Mouse (Mus musculus): Measurements from ENCODE around the gene Wfdc9.
"Not testable (repeated sequence)": the region's sequence is repeated elsewhere in the genome, so short reads cannot be mapped to it uniquely, and the experiment has no call there.

The Wfdc9 gene

GRCm38 (mm10) chr2:164615386-164615785, 41.0 kb downstream of the Wfdc9 start:
- DNase-seq, result no peak

- DNase-seq, result not testable (repeated sequence)
Measured at GRCm38 (mm10) chr2:164613471-164613870, 42.9 kb downstream of the Wfdc9 start, which contains the start of the genes Wfdc6b and Wfdc8. Gene Wfdc6b (plus strand): TSS chr2:164613522. Gene Wfdc8 (minus strand): TSS chr2:164613626.

DNA sequence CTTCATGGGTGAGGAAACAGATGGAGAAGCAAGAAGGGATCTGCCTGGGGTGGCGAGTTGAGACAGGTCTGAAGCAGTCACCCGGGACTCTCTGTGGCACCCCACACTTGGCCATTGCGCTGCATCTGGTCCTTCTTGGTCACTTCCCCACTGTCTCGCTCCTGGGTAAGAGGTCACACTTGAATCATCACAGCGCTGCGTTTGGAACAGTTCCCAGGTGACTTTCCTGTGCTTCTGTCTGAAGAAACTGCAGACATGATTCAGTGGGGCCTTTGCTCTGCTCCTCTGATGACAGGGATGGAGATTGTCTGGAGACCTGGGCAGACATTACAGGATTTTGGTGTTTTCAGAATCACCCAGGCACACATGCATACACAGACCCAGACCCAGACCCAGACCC, 47.6 kb downstream of the Wfdc9 start:
- DNase-seq, result no peak

DNA sequence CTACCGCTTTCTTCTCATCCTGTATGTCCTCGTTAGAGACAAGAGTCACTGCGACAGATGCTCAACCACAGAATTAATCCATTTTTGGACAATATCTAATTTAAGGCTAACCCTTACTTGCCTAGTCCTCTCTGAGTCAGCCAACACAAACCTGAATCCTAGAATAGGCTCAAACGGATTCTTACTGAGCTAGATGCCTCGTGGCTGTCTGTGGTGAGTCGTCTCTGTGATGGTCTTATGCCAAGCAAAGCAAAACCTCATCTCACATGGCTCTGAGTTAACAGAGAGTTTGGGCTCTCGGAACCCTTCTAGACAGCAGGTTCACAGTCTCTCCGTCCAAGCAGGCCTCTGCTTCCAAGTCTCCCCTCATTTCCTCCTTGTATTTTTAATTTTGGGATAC, 52.0 kb downstream of the Wfdc9 start:
- no peak for DNase-seq

- DNase-seq, result no peak
Measured at GRCm38 (mm10) chr2:164603482-164603881, 52.9 kb downstream of the Wfdc9 start.

DNA sequence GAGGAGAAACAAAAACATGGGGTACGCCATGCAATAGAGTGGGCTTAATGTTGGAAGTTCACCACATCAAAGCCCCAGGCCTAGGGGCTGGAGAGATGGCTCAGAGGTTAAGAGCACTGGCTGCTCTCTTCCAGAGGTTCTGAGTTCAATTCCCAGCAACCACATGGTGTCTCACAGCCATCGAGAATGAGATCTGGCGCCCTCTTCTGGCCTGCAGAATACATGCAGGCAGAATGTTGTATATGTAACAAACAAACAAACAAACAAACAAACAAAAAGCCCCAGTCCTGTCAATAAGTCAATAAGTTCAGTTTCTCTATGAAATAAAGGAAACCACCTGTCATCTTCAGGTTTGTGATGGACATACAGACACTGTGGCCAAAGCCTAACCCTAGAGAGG, 56.2 kb downstream of the Wfdc9 start:
- no peak for DNase-seq
